Mouse (Mus musculus): ENCODE results near the gene Cryzl2.

DNA sequence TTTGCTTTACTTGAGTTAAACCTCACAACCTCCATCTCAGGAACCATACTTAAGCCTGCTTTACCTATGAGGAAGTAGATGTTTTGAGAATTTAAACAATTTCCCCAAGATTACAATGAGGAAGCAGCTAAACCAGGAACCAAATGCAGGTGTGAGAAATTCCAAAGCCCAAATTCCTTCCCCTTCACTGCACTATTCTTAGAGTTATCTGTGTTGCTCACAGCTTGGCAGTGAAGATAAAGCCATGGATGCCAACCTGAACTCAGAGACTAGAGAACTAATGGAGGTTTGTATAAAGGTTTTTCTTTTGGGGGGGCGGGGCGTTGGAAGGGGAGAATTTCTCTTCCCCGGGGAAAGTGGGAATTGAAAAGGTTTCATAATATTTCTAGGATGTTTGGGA, 6.1 kb upstream of the Cryzl2 start:
- TF ChIP-seq CTCF (conservative IDR thresholded peaks at IDR 0.05; ENCODE audit: low read length) (no peak), POU5F1 (IDR thresholded peaks at IDR 0.05; ENCODE audit: borderline replicate concordance, low read length) (no peak), NANOG (IDR thresholded peaks at IDR 0.05; ENCODE audit: borderline replicate concordance, low read length) (no peak)
